Mouse (Mus musculus) myocyte (in vitro differentiated cells): ENCODE results near the gene Gm9833.

Experiments used
- MAX ChIP-seq: IDR thresholded peaks from one replicate; pipeline ENCODE4 v1.6.1; 2011; ENCODE audit warnings: low read depth, mild to moderate bottlenecking, control low read depth
- MYOG ChIP-seq, 3 experiments: IDR thresholded peaks; one replicate each; pipeline ENCODE4 v1.6.1; 2011; ENCODE audit warnings: control low read depth in 2 of 3, low read depth in 2 of 3, mild to moderate bottlenecking in 2 of 3; ENCODE audit not compliant: insufficient read length in 2 of 3, control insufficient read depth in 1 of 3, insufficient read depth in 1 of 3
- POLR2A ChIP-seq: IDR thresholded peaks from one replicate; pipeline ENCODE4 v1.6.1; 2011; ENCODE audit warnings: low read depth, mild to moderate bottlenecking, control low read depth, moderate library complexity; ENCODE audit not compliant: insufficient read length
- POLR2AphosphoS2 ChIP-seq: IDR thresholded peaks from one replicate; pipeline ENCODE4 v1.6.1; 2011; ENCODE audit warnings: low read depth, control low read depth; ENCODE audit not compliant: insufficient read length
- TCF12 ChIP-seq: IDR thresholded peaks from one replicate; pipeline ENCODE4 v1.6.1; 2011; ENCODE audit warnings: mild to moderate bottlenecking, control low read depth; ENCODE audit not compliant: poor library complexity, insufficient read depth, severe bottlenecking
- TCF3 ChIP-seq: IDR thresholded peaks from one replicate; pipeline ENCODE4 v1.6.1; 2011; ENCODE audit warnings: low read depth, control low read depth; ENCODE audit not compliant: insufficient read length

- TF ChIP-seq POLR2A = no peak
- no peak for TF ChIP-seq TCF3
- no peak for TF ChIP-seq POLR2AphosphoS2
- no peak for TF ChIP-seq MYOG (IDR thresholded peaks at IDR 0.05; ENCODE audit: control insufficient read depth in 1 of 3, insufficient read depth in 1 of 3, insufficient read length in 2 of 3, low read depth in 2 of 3)
- TF ChIP-seq MAX = no peak
- no peak for TF ChIP-seq TCF12
Observed at GRCm38 (mm10) chr3:10121232-10121631, 33.3 kb downstream of the Gm9833 start.
